Mouse (Mus musculus) intestine, embryonic 16.5 days (tissue): ENCODE results near the gene Csf2ra. TPM values are rescaled to one million over a fixed set of nuclear protein-coding genes. Genes with fewer than 3 reads are reported as not detected.
"Not testable (repeated sequence)": the region's sequence is repeated elsewhere in the genome, so short reads cannot be mapped to it uniquely, and the experiment has no call there.

Source experiments
- ATAC-seq: fragments of 200-750 bp; cut with Nextera tagmentation; 2 replicates; pipeline ENCODE4 v1.8.0; 2017; ENCODE audit warnings: moderate TSS enrichment, moderate library complexity
- H3K27ac ChIP-seq: fragments of 300-500 bp; sonication (generic); 2 replicates; pipeline ENCODE4 v1.5.1; 2014; ENCODE audit warnings: mild to moderate bottlenecking, low read length
- H3K27me3 ChIP-seq: fragments of 300-500 bp; sonication (generic); replicated peaks from 2 replicates; pipeline ENCODE4 v1.6.1; 2014; ENCODE audit warnings: low read length, control low read depth, mixed read lengths; ENCODE audit not compliant: control insufficient read depth, insufficient read depth
- H3K36me3 ChIP-seq: fragments of 300-500 bp; sonication (generic); 2 replicates; pipeline ENCODE4 v1.6.1; 2014; ENCODE audit warnings: low read length, control low read depth; ENCODE audit not compliant: control insufficient read depth, insufficient read depth
- H3K4me1 ChIP-seq: fragments of 300-500 bp; sonication (generic); 2 replicates; pipeline ENCODE4 v1.6.1; 2014; ENCODE audit warnings: low read length, control low read depth, mixed read lengths; ENCODE audit not compliant: control insufficient read depth, insufficient read depth
- H3K4me2 ChIP-seq: fragments of 300-500 bp; sonication (generic); 2 replicates; pipeline ENCODE4 v1.6.1; 2014; ENCODE audit warnings: low read depth, low read length, control low read depth
- H3K4me3 ChIP-seq: fragments of 300-500 bp; sonication (generic); 2 replicates; pipeline ENCODE4 v1.5.1; 2014; ENCODE audit warnings: mild to moderate bottlenecking, low read length
- H3K9ac ChIP-seq: fragments of 300-500 bp; sonication (generic); 2 replicates; pipeline ENCODE4 v1.6.1; 2014; ENCODE audit warnings: low read depth, low read length
- H3K9me3 ChIP-seq: fragments of 300-500 bp; sonication (generic); 2 replicates; pipeline ENCODE4 v1.6.1; 2016; ENCODE audit warnings: low read length, control low read depth; ENCODE audit not compliant: control insufficient read depth
- WGBS: fragments of 180-500 bp; shearing (Covaris S2); extraction: QIAGEN DNeasy Blood & Tissue Kit; methylation state at CpG from one replicate; pipeline ENCODE4 v1.1.7; 2014; 5-methylcytosine and 5-hydroxymethylcytosine counted together
- polyA plus RNA-seq: library from polyadenylated mRNA; unstranded; fragments of >200 nt; fragmentation: Nextera tagmentation; extraction: Ambion mirVana; gene quantifications from 2 replicates; pipeline ENCODE4 v1.2.1, GENCODE M21; 2015

Gene Csf2ra
- polyA plus RNA-seq, 1 experiment from 2014 or later: 35.6 TPM

- no peak overlapping the region for H3K27ac ChIP-seq
- no peak for ATAC-seq
- WGBS: 95% methylated on average over 1 of the region's 1 CpGs
- no peaks in the 10 kb centered on the region for H3K9me3 ChIP-seq
- H3K4me1 ChIP-seq: no peaks in the 10 kb centered on the region
- no peaks in the 10 kb centered on the region for H3K27me3 ChIP-seq
- no peaks in the 10 kb centered on the region for H3K36me3 ChIP-seq
- H3K4me2 ChIP-seq: no peak overlapping the region
- no peak overlapping the region for H3K9ac ChIP-seq
- no peak overlapping the region for H3K4me3 ChIP-seq
Observed at GRCm38 (mm10) chr19:61261241-61261640, 33.0 kb upstream of the Csf2ra start.

DNA sequence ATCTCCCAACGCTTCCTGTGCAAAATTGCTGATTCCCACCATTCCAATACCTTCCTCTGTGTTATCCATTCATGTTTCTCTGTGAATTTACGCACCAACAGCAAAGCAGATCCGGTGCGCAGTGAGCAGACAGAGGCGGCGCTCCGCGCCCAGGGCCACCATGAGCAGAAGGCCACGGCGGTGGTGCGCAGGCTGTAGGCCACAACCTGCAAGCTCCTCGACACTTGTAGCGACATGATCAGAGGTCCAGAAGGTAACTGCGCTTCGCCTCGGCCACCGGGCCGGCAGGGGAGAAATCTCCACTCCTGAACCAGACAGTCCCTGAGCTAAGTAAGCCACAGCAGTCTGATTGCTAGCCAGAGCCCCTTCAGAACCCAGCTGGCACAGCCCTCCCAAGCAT is 29.5 kb upstream of the Csf2ra start:
- H3K9me3 ChIP-seq: no peaks in the 10 kb centered on the region
- no peaks in the 10 kb centered on the region for H3K36me3 ChIP-seq
- H3K27me3 ChIP-seq: no peaks in the 10 kb centered on the region
- no peaks in the 10 kb centered on the region for H3K4me1 ChIP-seq
- H3K27ac ChIP-seq: no peak overlapping the region
- WGBS: 92% methylated on average over 18 of the region's 18 CpGs
- H3K4me2 ChIP-seq: no peak overlapping the region
- ATAC-seq: no peak
- no peak overlapping the region for H3K9ac ChIP-seq
- no peak overlapping the region for H3K4me3 ChIP-seq

- Histone ChIP-seq H3K4me3 (no peak overlapping the region), H3K4me2 (no peak overlapping the region), H3K27me3 (no peaks in the 10 kb centered on the region), H3K4me1 (no peaks in the 10 kb centered on the region), H3K9me3 (no peaks in the 10 kb centered on the region), H3K36me3 (no peaks in the 10 kb centered on the region), H3K27ac (no peak overlapping the region), H3K9ac (no peak overlapping the region)
- WGBS: 81% methylated on average over 7 of the region's 7 CpGs
- no peak for ATAC-seq
Observed at GRCm38 (mm10) chr19:61256166-61256887, 28.1 kb upstream of the Csf2ra start.

DNA sequence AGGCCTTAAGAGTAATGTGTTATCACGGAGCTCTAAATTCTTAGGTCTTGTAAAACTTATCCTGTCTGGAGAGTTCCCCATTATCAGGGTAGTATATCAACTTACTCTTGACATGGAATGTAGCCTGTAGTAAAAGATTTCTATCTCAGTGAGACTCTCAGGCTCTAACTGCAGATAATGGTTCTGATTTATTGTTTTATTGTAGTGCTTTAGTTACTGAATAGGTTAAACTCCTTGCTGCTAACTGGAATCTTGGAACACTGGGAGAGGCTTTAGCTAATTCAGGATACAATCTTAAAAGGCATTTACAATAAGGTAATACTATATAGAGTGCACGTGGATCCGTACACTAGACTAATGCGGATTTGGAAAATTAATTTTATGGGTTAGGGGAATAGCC is 19.1 kb upstream of the Csf2ra start:
- H3K36me3 ChIP-seq, H3K9me3 ChIP-seq, H3K27me3 ChIP-seq, H3K27ac ChIP-seq, H3K4me2 ChIP-seq, H3K4me1 ChIP-seq, H3K4me3 ChIP-seq, H3K9ac ChIP-seq: not testable (repeated sequence)
- 55% methylated on average over 4 of the region's 4 CpGs for WGBS
- peak; percentile 68 for ATAC-seq

- H3K9me3 ChIP-seq: no peaks in the 10 kb centered on the region
- H3K27me3 ChIP-seq: no peaks in the 10 kb centered on the region
- 72% methylated on average over 5 of the region's 5 CpGs for WGBS
- H3K4me1 ChIP-seq: no peaks in the 10 kb centered on the region
- H3K36me3 ChIP-seq: no peaks in the 10 kb centered on the region
- no peak overlapping the region for H3K4me3 ChIP-seq
- H3K27ac ChIP-seq: no peak overlapping the region
- ATAC-seq: no peak
- H3K4me2 ChIP-seq: no peak overlapping the region
- H3K9ac ChIP-seq: no peak overlapping the region
Observed at GRCm38 (mm10) chr19:61244721-61245436, 16.6 kb upstream of the Csf2ra start.

DNA sequence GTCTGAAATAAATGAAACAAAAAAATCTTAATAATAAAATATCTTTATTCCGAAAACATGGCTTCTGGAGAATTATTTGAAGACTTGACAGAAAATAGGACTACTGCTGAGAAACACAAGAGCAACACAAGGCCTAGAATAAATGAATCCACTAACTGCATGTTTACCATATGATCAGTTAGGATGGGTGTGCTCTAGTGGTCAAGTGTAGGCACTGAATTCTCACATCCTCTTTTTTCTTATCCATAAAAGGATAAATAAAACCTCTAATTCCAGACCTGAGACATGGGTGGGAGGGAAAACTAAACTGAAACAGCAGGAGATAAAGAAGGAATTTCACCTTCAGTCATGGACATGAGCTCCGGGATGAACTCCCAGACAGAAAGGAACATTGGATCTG is 9.7 kb upstream of the Csf2ra start:
- Histone ChIP-seq H3K36me3 (no peaks in the 10 kb centered on the region), H3K4me1 (no peaks in the 10 kb centered on the region), H3K27ac (no peak overlapping the region), H3K9ac (no peak overlapping the region), H3K27me3 (no peaks in the 10 kb centered on the region), H3K4me3 (no peak overlapping the region), H3K4me2 (no peak overlapping the region), H3K9me3 (no peaks in the 10 kb centered on the region)
- 82% methylated on average over 2 of the region's 2 CpGs for WGBS
- no peak for ATAC-seq

DNA sequence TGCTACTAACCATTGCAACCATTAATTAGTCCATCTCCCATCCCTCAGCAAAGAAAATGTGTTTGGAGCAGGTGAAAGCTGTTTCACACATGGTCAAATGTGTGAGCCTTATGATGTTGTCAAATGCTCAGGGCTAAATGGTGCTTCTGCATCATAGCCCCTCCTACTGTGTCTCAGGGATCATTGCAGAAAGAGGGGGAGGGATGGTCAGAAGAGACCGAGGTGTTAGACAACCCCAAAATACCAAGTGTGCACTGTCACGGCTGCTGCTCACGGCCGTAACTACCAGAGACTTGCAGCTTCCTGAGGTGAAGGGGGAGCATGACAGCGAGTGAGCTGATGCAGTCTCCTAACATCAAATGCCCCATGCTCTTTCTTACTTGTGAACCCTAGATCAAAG is 6.3 kb upstream of the Csf2ra start:
- H3K9ac ChIP-seq: no peak overlapping the region
- no peaks in the 10 kb centered on the region for H3K9me3 ChIP-seq
- H3K27ac ChIP-seq: no peak overlapping the region
- H3K4me1 ChIP-seq: no peaks in the 10 kb centered on the region
- no peak overlapping the region for H3K4me3 ChIP-seq
- H3K27me3 ChIP-seq: no peaks in the 10 kb centered on the region
- ATAC-seq: no peak
- WGBS: 64% methylated on average over 5 of the region's 5 CpGs
- no peaks in the 10 kb centered on the region for H3K36me3 ChIP-seq
- H3K4me2 ChIP-seq: no peak overlapping the region

DNA sequence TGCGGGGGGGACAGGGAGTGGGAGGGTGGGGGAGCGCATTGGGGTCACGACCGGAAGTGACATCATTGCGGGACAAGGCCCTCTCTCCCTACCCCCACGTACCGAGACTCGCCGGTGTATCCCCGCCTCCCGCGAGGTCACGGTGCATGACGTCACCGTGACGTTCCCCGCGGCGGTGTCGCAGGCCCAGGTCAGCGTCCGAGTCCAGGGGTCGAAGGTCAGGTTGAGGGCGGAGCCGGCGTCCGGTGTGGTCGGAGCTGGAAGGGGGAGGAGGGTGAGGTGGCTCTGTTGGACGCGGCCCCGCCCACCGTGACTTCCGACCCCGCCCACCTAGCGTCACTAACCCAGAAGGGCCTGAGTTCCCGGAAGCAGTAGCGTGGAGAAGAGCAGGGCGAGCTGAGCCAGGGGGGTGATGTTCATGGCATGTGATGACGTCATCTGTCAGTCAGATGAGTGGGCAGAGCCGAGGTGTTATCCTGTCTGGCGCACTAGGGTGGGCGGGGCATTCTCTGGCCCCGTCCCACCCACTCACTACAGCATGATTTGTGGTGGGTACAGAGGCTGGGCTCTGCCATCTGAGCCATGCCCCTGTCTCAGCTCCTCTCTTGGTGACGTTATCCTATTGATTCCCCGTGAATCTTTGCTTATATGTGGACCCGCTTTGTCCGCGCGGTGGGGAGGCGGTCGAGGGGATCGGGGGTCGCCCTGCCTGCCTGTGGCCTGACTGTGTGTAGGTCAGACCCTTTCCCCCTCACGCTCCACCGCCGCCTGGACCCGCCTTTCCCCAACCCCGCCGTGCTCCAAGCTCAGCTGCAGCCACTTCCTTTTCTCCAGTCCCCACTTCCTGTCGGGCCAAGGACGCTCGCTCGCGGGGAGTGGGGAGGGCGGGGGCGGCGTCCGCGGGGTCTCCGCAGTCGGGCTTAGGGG is 1.0 kb downstream of the Csf2ra start:
- H3K9ac ChIP-seq: peak overlapping the region; percentile 70
- H3K4me1 ChIP-seq: no peaks in the 10 kb centered on the region; the same call in 1 of the 2 replicates
- peak overlapping the region; percentile 71 for H3K4me2 ChIP-seq
- H3K4me3 ChIP-seq: peak overlapping the region; percentile 64
- H3K36me3 ChIP-seq: no peaks in the 10 kb centered on the region
- peaks cover 17% of the 10 kb centered on the region; the same call in 1 of the 2 replicates for H3K9me3 ChIP-seq
- peak; percentile 91 for ATAC-seq
- WGBS: 1% methylated on average over 71 of the region's 71 CpGs
- no peaks in the 10 kb centered on the region for H3K27me3 ChIP-seq
- peak overlapping the region; percentile 97 for H3K27ac ChIP-seq

GRCm38 (mm10) chr19:61226401-61226927 is 1.8 kb downstream of the Csf2ra start:
- Histone ChIP-seq H3K4me1 (no peaks in the 10 kb centered on the region; the same call in 1 of the 2 replicates), H3K27me3 (no peaks in the 10 kb centered on the region), H3K9ac (peak overlapping the region; percentile 70), H3K4me2 (peak overlapping the region; percentile 71), H3K9me3 (peaks cover 17% of the 10 kb centered on the region; the same call in 1 of the 2 replicates), H3K27ac (peak overlapping the region; percentile 97), H3K36me3 (no peaks in the 10 kb centered on the region), H3K4me3 (peak overlapping the region; percentile 64)
- ATAC-seq: peak; percentile 57
- 1% methylated on average over 71 of the region's 71 CpGs for WGBS
